Mouse (Mus musculus) myocyte (in vitro differentiated cells): ENCODE data around the gene Sash1.

ENCODE experiments used
- MAX ChIP-seq: IDR thresholded peaks from one replicate; pipeline ENCODE4 v1.6.1; 2011; ENCODE audit warnings: low read depth, mild to moderate bottlenecking, control low read depth
- MYOG ChIP-seq, 3 experiments: IDR thresholded peaks; one replicate each; pipeline ENCODE4 v1.6.1; 2011; ENCODE audit warnings: control low read depth in 2 of 3, low read depth in 2 of 3, mild to moderate bottlenecking in 2 of 3; ENCODE audit not compliant: insufficient read length in 2 of 3, control insufficient read depth in 1 of 3, insufficient read depth in 1 of 3

GRCm38 (mm10) chr10:8692531-8692930 lies 193.3 kb downstream of the Sash1 start:
- TF ChIP-seq MYOG (IDR thresholded peaks at IDR 0.05; ENCODE audit: control insufficient read depth in 1 of 3, insufficient read depth in 1 of 3, insufficient read length in 2 of 3, low read depth in 2 of 3) (no peak), MAX (no peak)
